Mouse (Mus musculus): Measurements from ENCODE around the gene Mpped2.

Mpped2 gene

GRCm38 (mm10) chr2:106692783-106693701 is at the start of gene Mpped2:
TSS of gene Mpped2 (plus strand) at chr2:106693269.
- no peak for TF ChIP-seq GATA4 (IDR thresholded peaks at IDR 0.05; ENCODE audit: insufficient replicate concordance, low read length)

DNA sequence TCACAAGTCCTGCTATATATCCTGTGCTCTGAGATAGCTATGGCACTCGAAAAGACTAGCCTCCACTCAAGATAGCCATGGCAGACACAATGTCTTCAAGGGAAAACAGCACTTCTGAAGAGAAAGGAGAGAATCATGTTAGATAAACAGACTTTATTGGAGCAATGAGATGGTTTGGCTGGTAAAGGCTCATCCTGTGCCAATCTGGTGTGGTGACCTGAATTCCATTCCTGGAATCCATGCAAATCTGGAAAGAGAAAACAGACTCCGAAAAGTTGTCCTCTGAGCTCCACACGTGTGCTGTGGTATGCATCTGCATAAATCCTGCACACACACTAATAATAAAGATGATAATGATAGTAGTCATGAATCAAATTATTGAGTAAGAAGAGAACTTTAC is 48.3 kb upstream of the Mpped2 start:
- no peak for TF ChIP-seq GATA4 (IDR thresholded peaks at IDR 0.05; ENCODE audit: insufficient replicate concordance, low read length)

DNA sequence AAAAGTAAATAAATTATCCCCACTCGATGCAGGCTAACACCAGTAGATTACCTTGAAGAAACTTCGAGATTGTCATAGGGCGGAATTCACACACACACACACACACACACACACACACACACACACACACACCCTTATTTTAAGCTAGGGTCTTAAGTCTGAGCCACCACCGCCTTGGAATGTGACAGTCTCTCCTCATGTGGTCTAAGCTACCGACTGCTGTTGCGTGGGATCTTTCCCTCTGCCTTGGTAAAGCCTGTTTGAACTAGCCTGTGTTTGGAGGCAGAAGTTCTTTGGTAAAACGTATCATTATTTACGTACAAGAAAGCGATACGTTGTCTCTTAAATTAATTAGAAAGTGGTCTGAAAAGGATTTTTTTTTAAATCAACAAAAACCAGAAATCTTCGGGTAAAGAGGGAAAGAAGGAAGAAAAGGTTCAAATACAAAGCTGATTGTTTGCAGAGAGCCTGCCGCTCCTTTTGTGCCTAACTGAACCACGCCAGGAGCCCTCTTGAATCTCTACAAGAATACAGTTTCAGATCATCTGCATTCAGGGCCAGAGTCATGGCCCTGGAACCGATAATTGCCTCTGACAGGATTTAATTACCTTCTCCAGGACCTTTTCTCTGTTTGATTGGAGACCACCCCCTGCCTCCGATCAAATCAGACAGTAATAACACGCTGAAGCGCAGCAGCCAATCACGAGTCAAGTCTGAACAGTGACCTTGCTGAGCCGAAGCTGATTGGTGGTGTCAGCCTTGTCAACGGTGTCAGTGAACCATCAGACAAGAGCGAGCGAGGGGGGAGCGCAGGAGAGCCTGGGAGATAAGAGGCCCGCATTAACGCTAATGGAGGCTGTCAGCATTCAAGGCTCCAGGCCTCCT is 43.1 kb upstream of the Mpped2 start:
- no peak for TF ChIP-seq GATA4 (IDR thresholded peaks at IDR 0.05; ENCODE audit: insufficient replicate concordance, low read length)

DNA sequence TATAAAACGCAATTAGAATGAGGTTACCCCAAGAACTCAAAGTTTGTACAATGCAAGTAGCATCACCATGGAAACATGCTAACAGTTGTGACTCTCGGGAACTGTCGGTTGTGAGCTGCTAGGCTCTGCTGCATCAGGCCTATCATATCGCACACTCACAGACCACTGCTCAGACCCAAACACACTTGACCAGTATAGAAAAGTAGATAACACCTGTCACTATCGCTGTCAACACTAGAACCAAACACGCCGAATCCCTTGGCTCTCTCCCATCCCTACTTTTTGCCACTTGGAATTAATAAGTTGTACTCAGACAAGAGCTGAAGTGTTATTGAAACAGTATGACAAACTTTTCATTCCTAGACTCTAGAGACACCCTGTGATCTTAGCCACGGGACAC is 40.9 kb upstream of the Mpped2 start:
- no peak for TF ChIP-seq GATA4 (IDR thresholded peaks at IDR 0.05; ENCODE audit: insufficient replicate concordance, low read length)

GRCm38 (mm10) chr2:106652741-106653140 is 40.3 kb upstream of the Mpped2 start:
- TF ChIP-seq GATA4 (IDR thresholded peaks at IDR 0.05; ENCODE audit: insufficient replicate concordance, low read length), result no peak

DNA sequence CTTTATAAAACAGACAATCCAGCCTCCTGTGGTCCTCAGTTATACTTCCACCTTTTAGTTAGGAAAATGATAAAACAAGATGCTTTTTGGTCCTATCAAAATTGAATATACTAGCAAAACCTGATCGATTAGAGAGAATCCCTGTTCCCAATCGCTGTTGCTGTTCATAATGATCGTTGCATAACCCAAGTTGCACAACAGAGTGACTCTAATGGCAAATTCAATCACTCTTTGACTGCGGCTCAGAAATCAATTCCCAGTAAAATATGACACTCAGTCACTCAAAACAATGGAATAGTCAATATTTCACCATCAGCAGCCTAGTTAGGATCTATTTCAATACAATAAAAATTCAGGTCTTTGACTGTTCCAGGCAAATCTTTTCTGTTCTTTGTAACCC is 39.8 kb upstream of the Mpped2 start:
- no peak for TF ChIP-seq GATA4 (IDR thresholded peaks at IDR 0.05; ENCODE audit: insufficient replicate concordance, low read length)

DNA sequence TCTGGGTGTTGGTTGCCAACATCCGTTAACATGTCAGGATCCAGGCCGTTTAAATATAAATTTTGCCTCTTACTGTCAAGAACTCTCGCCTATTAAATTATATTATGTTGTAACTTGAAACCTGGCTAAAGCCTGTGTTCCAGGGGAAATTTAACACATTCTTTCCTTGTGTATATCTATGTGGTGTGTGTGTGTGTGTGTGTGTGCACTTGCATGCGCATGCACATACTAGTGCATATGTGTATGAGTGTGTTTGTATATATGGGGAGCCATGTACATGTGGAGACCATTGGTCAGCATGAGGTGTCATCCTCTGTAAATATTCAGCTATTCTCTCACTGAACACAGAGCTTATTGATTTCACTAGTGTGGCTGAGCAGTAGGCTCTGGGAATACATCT is 37.8 kb upstream of the Mpped2 start:
- no peak for TF ChIP-seq GATA4 (IDR thresholded peaks at IDR 0.05; ENCODE audit: insufficient replicate concordance, low read length)

- TF ChIP-seq GATA4 (IDR thresholded peaks at IDR 0.05; ENCODE audit: insufficient replicate concordance, low read length), result no peak
Observed at GRCm38 (mm10) chr2:106665271-106665670, 27.8 kb upstream of the Mpped2 start.

- no peak for TF ChIP-seq GATA4 (IDR thresholded peaks at IDR 0.05; ENCODE audit: insufficient replicate concordance, low read length)
Observed at GRCm38 (mm10) chr2:106674319-106674718, 18.8 kb upstream of the Mpped2 start.

DNA sequence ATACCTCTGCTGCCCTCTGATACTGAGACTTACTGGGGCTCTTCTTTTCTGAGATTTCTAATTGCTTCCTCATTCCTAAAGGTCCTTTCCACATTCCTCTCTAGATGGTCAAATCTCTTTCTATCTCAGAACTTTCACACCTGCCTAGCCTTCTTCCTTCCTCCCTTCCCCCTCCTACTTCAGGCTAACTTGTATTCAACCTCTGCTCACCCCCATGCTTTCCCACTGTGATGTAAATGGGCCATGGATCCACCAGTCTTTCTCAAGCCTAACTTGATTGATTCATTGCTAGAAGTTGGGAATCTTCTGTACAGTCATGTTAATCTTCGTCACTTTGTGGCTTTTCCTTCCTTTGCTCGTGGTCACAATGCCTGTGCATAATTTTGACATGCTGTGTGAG is 15.6 kb upstream of the Mpped2 start:
- no peak for TF ChIP-seq GATA4 (IDR thresholded peaks at IDR 0.05; ENCODE audit: insufficient replicate concordance, low read length)

DNA sequence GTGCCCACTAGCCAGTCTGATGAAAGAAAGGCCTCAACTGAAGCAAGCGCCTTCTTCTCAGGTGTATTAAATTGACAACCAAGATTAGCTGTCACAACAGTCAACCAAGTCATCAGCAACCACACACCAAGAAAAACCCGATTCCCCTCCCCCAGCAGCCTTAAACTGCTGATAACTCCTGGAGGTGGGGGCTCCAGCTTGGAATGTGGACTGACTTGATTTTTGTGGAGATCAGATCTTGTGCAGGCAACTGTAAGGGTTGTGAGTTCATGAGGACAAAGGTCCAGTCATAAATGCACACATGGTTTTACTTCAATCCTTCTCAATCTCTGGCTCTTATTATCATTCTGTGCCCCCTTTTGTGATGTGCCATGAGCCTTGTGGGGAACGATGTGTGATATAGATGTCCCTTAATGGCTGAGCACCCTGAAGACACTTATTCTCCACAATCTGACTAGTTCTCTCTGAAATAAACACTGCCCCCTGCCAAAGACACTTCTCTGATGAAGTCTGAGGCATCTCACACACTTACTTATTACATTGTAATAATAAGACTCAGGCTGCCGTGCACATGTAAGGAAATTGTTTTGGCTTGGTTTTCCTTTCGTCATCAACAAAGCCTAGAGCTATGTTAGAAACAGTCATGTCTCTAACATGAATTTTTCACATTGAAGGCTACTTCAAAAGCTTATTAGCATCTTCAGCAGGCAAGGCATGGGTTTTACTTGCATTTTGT is 13.2 kb upstream of the Mpped2 start:
- no peak for TF ChIP-seq GATA4 (IDR thresholded peaks at IDR 0.05; ENCODE audit: insufficient replicate concordance, low read length)

DNA sequence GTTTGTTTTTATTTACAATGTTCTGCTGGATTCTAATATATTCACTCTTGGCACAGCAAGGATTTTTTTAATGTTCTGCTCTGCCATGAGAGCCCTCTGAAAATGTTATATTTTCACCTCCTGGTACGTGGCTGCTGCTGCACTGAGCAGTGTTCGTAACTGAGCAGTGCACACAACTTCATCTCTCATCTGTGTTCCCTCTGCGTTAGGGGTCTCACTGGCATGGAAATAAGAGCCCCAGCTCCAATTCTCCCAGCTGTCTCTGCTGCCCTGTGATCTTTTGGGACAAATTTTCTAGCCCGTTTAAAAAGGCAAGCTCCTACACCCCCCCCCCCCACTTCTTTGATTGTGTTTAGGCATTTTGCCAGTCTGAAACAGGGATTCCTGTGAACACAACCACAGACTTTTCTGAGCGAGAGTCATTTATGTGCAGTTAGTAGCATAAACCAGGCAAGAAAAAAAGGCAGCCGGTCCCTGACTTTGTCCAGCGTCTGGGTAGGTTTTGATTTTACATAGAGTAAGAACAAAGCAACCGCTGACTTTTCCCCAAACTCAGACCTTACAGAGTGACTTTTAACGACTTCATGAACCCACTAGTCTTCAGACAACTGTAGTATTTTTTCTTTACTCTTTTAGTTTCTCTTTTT is 9.8 kb upstream of the Mpped2 start:
- TF ChIP-seq GATA4 (IDR thresholded peaks at IDR 0.05; ENCODE audit: insufficient replicate concordance, low read length), result no peak

DNA sequence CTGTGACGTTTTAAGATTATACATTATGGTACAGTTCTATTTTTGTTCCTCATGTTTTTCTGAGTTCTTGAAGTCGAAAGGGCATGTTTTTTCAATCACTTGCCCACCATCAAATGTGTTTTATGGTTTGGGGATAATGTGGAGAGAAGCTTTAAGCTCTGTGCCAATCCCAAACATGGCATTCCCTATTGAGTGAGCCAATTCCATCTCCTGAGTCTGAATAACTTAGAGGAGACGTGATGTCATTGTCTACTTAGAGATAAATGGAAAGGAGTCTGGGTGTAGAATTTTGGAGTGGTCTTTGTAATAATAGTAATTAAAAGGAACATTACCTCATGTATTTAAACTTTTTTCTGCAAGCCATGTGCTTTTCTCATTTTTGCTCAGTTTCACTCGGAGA is 9.2 kb upstream of the Mpped2 start:
- TF ChIP-seq GATA4 (IDR thresholded peaks at IDR 0.05; ENCODE audit: insufficient replicate concordance, low read length), result no peak

GRCm38 (mm10) chr2:106691753-106692363 is 1.2 kb upstream of the Mpped2 start:
- TF ChIP-seq GATA4 (IDR thresholded peaks at IDR 0.05; ENCODE audit: insufficient replicate concordance, low read length), result no peak

Data from liver, adult (tissue).